Mouse (Mus musculus) ovary, postnatal 10 days (tissue): ENCODE measurements around the gene Atp1b3.
"Not testable (repeated sequence)": the region's sequence is repeated elsewhere in the genome, so short reads cannot be mapped to it uniquely, and the experiment has no call there.

Source experiments
- DNase-seq: peaks from one replicate; pipeline ENCODE4 v3.0.0; 2022; ENCODE audit warnings: low spot score

Gene Atp1b3

GRCm38 (mm10) chr9:96364141-96364838 lies at the start of gene Atp1b3:
Atp1b3 (minus strand) TSS chr9:96364442.
- peak; percentile 99 for DNase-seq

- DNase-seq = no peak
Measured at GRCm38 (mm10) chr9:96412821-96413405, 48.7 kb upstream of the Atp1b3 start.

GRCm38 (mm10) chr9:96404312-96404711 lies 40.1 kb upstream of the Atp1b3 start:
- no peak for DNase-seq

DNA sequence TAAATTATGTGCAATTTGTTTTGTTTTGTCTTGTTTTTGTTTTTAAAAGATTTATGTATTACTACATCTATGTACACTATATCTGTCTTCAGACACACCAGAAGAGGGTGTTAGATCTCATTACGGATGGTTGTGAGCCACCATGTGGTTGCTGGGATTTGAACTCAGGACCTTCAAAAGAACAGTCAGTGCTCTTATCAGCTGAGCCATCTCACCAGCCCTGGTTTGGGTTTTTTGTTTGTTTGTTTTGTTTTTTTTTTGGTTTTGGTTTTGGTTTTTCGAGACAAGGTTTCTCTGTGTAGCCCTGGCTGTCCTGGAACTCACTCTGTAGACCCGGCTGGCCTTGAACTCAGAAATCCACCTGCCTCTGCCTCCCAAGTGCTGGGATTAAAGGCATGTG lies 35.7 kb upstream of the Atp1b3 start:
- DNase-seq = not testable (repeated sequence)

DNA sequence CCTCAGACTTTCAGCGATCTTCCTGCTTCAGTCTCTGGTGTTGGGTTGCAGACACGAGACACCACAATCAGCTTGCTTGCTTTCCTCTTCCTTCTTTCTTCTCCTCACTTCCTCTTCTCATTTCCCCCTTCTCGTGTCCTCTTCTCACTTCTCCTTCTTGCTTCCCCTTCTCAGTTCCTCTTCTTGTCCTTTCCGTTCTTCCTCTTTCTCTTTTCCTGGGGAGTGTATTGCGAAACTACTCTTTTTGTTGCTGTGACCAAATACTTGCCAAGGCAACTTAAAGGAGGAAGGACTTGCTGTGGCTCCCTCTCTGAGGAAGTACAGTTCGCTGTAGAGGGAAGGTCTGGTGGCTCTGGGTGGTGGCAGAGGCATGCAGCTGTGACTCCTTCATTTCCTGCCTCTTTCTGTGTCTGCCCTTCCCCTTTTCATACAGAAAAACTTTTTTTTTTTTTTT lies 35.2 kb upstream of the Atp1b3 start:
- DNase-seq = no peak

GRCm38 (mm10) chr9:96398614-96399013 lies 34.4 kb upstream of the Atp1b3 start:
- DNase-seq = no peak

DNA sequence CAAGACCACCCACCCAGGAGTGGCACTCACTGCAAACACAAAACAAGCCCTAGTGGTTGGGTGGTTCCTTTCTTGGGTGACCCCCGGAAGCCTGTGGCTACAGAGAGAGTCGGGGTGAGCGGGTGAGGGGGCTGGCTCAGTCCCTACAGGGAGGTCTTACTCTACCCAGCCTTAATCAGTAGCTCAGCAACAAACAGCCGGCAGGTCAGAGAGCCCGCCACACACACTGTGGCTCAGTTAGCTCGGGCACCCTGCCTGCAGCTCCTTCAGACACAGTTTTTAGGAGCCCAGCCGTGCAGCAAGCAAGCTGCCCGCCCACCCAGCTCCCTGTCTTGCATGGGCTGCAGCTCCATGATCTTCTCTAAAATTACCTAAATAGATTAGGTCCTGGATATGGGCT lies 33.9 kb upstream of the Atp1b3 start:
- no peak for DNase-seq

DNA sequence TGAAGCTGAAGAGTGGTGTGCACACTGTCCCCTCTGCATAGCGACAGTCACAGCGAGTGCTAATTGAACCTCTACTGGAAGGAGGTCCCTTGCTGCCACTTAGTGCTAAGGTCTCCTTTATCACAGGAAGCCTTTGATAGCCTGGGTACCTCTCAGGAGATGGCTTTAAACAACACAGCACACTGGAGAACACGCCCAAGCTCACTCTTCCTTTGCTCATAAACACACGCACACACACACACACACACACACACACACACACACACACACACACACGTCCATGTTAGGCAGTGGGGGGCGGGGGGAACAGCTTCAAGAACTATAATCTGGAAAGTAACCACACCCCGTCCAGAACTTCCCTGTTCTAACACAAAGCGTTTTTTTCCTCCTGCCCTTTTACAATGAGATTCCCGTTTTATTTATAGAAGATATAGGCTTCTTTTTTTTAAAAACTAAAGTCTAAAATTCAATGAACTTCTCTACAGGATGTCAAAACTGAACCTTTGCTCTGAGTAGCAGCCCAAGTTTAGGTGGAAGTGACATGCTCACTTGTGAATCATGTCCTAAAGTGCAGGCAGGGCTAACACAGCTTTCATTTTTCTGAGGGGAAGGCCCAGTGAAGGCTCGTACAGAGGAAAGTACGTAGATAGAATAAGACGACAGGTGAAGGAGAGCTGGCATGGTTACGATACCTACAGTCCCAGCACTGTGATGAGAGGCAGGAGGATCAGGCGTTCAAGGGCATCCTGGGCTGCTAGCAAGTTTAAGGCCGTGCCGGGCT lies 30.9 kb upstream of the Atp1b3 start:
- no peak for DNase-seq

DNA sequence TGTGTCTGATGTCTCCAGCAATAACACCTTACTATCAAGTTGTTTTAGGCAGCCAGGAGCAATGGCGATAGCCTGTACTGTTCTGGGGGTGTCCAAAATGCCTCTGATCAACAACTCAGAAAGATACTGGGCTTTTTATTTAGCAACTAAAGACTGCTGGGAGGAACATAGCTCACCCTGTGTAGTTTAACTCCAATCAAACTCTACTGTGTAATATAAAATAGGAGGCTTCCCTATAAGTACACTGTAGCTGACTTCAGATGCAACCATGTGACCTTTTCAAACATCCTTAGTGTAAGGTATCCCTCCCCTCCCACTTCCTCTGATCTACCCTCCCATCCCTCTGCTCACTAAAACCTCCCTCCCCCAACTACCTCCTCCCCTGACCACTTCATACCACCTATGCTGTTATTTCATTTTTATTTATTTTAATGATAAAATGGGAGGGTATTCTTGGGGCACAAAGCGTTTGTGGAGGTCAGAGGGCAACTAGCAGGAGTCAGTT lies 29.5 kb upstream of the Atp1b3 start:
- no peak for DNase-seq

DNA sequence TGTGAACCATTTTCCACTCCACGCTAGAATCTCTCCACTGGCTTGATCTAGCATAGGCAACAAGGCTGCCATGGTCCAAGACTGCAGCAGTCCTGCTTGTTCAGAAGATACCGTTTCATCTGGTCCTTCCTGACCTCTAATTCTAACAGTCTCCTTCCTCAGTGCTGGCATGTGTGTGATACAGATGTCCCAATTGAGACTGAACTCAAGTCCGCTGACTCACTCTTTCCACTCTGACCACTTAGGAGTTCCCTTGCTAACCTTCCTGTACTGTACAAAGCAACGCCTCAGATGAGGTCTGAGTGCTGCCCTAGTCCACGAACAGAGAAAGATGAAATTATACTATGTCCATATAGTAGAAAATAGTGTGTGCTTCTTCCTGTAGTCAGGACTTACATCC lies 28.9 kb upstream of the Atp1b3 start:
- no peak for DNase-seq

- DNase-seq = no peak
Measured at GRCm38 (mm10) chr9:96391921-96392320, 27.7 kb upstream of the Atp1b3 start.

DNA sequence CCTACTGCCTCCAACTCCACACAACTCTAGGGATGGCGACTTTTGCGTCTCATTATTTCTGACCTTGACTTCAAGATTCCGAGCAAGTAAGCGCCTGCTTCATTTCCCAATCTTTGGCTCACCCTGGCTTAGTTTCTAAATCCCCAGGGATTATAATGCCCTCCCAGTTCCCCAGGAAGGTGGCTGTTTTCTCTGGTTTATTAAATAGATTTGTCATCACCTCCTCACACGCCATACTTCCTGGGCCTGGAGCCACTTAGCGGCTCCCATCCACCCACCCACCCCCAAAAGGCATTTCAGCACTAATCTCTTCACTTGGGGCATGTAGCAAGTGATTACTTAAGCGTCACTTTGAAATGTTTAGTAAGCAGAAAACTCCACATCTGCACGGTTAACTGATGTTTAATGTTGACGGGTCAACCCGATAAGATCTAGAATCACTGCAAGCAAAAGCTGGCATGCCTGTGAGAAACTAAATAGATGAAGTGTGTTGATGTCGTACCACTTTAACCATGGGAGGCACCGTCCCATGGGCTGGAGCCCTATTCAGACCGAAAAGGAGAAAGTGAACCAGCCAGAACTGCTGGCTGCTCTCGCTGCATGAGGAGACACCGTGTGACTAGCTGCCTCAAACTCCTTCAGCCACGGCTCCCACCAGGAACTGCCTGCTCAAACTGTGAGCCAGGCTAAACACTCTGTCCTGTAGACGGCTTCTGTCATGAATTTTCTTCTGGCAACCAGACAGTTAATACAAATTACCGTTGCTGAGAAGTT lies 19.7 kb upstream of the Atp1b3 start:
- no peak for DNase-seq

GRCm38 (mm10) chr9:96382756-96383155 lies 18.5 kb upstream of the Atp1b3 start:
- no peak for DNase-seq

DNA sequence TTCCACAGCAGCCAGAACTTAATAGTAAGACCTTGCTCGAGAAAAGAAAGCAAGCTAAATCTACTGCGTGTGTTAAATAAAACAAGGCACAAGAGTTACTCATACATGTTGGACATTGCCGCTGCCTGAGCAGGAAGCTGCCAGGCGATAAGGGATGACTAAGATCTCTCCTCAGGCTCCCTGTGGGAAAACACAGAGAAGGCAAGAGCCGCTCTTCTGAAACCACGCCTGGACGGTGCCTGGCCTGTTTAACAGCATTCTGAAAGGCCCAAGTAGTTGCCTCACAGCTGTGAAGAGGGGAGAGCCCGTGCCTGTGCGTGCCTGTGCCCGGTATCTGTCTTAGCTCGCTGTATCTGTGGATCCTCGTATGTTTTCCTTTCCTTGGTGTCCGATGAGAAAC lies 17.2 kb upstream of the Atp1b3 start:
- no peak for DNase-seq

DNA sequence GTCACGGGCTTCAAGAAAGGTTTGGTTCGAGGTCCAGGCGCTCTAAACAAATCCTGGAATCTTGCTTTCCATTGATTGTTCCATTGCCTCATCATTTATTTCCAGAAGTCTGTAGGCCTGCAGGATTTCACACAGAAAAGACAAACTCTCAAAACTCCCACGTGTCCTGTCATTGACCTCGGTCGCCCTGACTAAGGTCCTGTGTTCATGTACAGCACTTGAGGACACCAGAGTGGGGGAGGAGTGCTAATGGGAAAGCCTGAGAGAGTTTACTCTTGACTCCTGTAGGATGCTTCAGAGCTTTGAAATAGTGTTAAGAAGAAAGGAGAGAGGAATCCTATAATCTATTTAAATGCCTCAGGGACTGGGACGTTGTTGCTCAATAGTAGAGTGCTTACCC lies 15.3 kb upstream of the Atp1b3 start:
- no peak for DNase-seq

DNA sequence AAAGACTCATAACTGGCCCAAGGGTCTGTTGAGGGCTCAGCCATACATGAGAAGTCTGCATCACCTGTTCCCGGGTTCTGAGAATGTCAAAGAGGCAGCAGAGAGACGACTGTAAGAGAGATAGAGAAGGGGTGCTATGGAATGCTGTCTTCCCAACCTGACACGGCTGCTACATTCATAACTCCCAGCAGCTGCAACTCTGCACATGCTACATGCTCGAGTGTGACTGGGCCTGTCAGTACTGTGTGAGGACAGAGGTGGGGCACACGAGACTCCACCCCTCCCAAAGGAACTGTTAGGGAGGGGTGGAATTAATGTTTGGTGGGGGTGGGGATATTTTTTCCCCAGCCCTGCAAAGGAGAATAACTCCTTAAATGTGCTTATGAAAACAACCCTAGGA lies 14.5 kb upstream of the Atp1b3 start:
- DNase-seq = no peak

DNA sequence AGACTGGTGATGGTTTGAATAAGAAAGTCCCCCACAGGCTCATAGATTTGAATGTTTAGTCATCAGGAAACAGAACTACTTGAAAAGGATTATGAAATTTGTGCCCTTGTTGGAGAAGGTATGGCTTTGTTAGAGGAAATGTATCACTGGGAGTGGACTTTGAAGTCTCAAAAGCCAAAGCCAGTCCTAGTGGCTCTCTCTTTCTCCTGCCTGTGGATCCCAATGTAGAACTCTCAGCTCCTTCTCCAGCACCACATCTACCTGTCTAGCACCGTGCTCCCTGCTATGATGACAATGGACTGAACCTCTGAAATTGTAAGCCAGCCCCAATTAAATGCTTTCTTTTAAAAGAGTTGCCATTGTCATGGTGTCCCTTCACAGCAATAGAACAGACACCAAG lies 12.9 kb upstream of the Atp1b3 start:
- no peak for DNase-seq

DNA sequence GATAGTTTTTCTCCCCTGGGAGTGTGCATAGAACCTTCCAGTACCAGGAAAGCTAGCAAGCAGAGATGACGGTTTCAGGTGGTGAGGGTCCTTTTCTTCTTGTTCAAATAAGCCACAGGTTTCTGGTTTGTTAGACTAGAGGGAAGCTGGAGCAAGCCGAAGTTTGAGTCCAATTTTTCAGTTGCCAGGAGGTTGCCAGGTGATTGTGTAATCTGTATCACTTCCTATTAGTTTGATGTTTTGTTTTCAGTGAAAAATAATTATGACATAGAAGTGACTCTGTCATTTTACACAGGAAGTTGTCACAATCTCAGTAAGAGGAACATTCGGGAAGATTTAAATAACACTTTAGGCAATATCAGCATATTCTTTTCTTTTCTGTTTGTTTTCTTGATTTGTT lies 11.6 kb upstream of the Atp1b3 start:
- no peak for DNase-seq

GRCm38 (mm10) chr9:96371075-96371474 lies 6.8 kb upstream of the Atp1b3 start:
- DNase-seq = no peak

DNA sequence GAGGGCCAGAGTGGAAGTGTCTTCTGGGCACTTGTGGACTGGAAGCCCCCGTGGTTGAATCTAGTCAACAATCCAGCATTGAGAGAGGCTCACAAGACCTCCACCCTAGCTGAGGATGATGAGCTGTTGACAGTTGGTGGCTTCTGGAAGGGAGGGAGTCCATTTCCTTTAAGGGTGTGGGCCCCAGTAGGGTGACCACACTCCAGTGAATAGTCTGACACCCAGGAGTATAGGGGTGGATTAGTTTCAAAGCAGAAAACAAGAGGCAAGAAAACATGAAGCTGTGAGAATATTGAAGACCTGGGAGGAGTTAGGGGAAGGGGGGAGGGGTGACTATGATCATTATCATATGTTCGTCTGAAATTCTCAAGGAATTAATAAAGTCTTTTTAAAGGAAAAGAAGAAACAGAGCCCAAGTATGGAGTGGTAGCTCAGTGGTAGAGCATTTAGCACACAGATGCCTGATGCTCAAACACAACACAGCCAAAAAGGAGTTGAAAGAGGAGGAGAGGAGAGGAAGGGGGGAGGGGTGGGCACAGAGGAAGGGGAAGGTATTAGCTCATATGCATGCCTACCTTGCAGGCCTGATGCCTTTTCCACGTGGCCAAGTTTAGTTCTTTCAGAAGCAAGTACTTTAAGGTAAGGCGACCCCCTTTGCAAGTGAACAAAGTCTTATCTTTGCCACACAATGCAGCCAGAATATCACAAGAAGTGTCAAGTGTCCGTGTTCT lies 5.6 kb upstream of the Atp1b3 start:
- DNase-seq = no peak

DNA sequence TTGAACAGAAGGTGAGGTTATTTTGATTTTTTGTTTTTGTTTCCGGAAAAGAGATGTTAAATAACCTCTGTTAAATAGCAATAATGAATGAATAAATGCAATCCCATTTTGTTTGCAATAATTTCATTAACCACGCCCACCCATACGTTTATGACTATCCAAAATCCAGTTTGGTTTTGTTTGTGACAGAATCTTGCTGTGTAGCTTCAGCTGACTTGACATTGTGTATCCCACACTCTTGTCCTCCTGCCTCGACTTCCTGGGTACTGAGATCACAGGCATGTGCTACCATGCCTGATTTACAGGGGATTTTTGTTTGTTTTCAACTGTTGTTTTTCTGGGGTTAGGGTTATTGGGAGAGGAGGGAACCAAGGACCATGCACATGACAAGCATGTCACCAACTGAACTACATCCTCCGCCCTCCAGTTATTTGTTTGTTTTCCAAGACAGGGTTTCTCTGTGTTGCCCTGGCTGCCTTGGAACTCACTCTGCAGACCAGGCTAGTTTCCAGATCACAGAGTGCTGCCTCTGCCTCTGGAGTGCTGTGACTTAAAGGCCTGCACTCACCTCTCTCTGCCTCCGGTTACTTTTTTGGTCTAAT lies 1.1 kb upstream of the Atp1b3 start:
- DNase-seq = no peak
